Mouse (Mus musculus) olfactory bulb, adult 2 months (tissue): Measurements from ENCODE around the gene Speer4a. TPM values are rescaled to one million over a fixed set of nuclear protein-coding genes. Genes with fewer than 3 reads are reported as not detected.
"Not testable (repeated sequence)": the region's sequence is repeated elsewhere in the genome, so short reads cannot be mapped to it uniquely, and the experiment has no call there.

Source experiments
- H3K27ac ChIP-seq: fragments of 200-500 bp; 2 replicates; pipeline ENCODE4 v1.5.1; 2012; ENCODE audit warnings: low read depth, low read length; ENCODE audit not compliant: insufficient read depth
- H3K4me1 ChIP-seq: fragments of 200-500 bp; 2 replicates; pipeline ENCODE4 v1.6.1; 2012; ENCODE audit warnings: low read length; ENCODE audit not compliant: control insufficient read depth, insufficient read depth
- H3K4me3 ChIP-seq: fragments of 200-500 bp; 2 replicates; pipeline ENCODE4 v1.5.1; 2012; ENCODE audit warnings: mild to moderate bottlenecking, low read depth, low read length, moderate library complexity; ENCODE audit not compliant: insufficient read depth
- CTCF ChIP-seq: fragments of 200-500 bp; IDR thresholded peaks from 2 replicates; pipeline ENCODE4 v1.5.1; 2012; ENCODE audit warnings: low read depth, mild to moderate bottlenecking, low read length, moderate library complexity; ENCODE audit not compliant: insufficient read depth
- POLR2A ChIP-seq: fragments of 200-500 bp; IDR thresholded peaks from 2 replicates; pipeline ENCODE4 v1.6.1; 2012; ENCODE audit warnings: mild to moderate bottlenecking, low read depth, low read length, moderate library complexity; ENCODE audit not compliant: insufficient read depth
- WGBS: fragments of 180-500 bp; shearing (Covaris S2); methylation state at CpG from one replicate; pipeline ENCODE4 v1.1.7; 2018; 5-methylcytosine and 5-hydroxymethylcytosine counted together
- polyA plus RNA-seq: library from polyadenylated mRNA; stranded (reverse); fragments of >200 nt; gene quantifications from 2 replicates; pipeline ENCODE4 v1.2.4, GENCODE M21; 2012; ENCODE audit warnings: low replicate concordance; ENCODE audit not compliant: missing spikeins, insufficient read depth, insufficient read length

Speer4a gene
- polyA plus RNA-seq, result not detected in 2 replicates

- not testable (repeated sequence) for H3K4me3 ChIP-seq, H3K27ac ChIP-seq, H3K4me1 ChIP-seq
- WGBS, result 77% methylated on average over 2 of the region's 2 CpGs
These were observed at the start of gene Speer4a for GRCm38 (mm10) chr5:26039458-26039857. TSS of gene Speer4a (minus strand) at chr5:26039558.

- not testable (repeated sequence) for H3K4me3 ChIP-seq, H3K4me1 ChIP-seq, H3K27ac ChIP-seq
These were observed 39.7 kb upstream of the Speer4a start for GRCm38 (mm10) chr5:26079023-26079422.

- Histone ChIP-seq H3K4me1 (no peaks in the 10 kb centered on the region), H3K4me3 (no peak overlapping the region), H3K27ac (no peak overlapping the region)
- TF ChIP-seq POLR2A (no peak), CTCF (no peak)
- WGBS, result 91% methylated on average over 24 of the region's 24 CpGs
These were observed 31.4 kb upstream of the Speer4a start for GRCm38 (mm10) chr5:26070716-26071115.

DNA sequence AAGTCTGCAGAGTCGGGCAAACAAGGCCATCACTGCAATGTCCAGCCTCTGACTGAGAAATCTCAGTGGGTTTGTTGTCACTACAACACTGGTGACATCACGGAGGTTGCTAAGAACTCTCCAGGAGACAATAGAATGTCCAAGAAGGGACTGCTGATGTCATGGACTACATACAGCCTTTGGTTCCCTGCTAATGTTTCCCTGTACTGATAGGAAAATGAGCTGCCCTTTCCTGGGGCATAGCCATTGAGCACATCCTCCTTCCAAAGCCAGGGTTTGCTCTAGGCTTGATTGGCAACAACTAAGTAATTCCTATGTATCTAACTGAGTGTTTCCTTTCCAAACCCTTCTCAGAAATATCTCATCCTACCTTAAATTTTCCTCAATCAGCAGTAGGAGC, 19.1 kb upstream of the Speer4a start, which contains the start of gene Gm7347:
Gm7347 (minus strand) TSS at position 101 of the 400 bp plus-strand sequence.
- not testable (repeated sequence) for H3K4me3 ChIP-seq, H3K27ac ChIP-seq, H3K4me1 ChIP-seq
- no CpG with 5 or more reads among the region's 2 CpGs for WGBS

DNA sequence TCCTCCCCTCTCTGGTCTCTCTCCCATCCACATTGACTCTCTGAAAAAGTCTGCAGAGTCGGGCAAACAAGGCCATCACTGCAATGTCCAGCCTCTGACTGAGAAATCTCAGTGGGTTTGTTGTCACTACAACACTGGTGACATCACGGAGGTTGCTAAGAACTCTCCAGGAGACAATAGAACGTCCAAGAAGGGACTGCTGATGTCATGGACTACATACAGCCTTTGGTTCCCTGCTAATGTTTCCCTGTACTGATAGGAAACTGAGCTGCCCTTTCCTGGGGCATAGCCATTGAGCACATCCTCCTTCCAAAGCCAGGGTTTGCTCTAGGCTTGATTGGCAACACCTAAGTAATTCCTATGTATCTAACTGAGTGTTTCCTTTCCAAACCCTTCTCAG, 16.5 kb downstream of the Speer4a start, which contains the start of gene Gm5862:
Gm5862 (minus strand) TSS at position 101 of the 400 bp plus-strand sequence.
- WGBS, result no CpG with 5 or more reads among the region's 3 CpGs
- not testable (repeated sequence) for H3K4me3 ChIP-seq, H3K27ac ChIP-seq, H3K4me1 ChIP-seq

- H3K4me1 ChIP-seq, H3K4me3 ChIP-seq, H3K27ac ChIP-seq: not testable (repeated sequence)
- WGBS, result 64% methylated on average over 7 of the region's 7 CpGs
These were observed 31.7 kb downstream of the Speer4a start for GRCm38 (mm10) chr5:26007697-26008096.

- WGBS, result 20% methylated on average over 45 of the region's 45 CpGs
- H3K27ac ChIP-seq, H3K4me1 ChIP-seq: not testable (repeated sequence)
- H3K4me3 ChIP-seq, result peak overlapping the region; percentile 27
These were observed 32.2 kb downstream of the Speer4a start for GRCm38 (mm10) chr5:26006937-26007695.

DNA sequence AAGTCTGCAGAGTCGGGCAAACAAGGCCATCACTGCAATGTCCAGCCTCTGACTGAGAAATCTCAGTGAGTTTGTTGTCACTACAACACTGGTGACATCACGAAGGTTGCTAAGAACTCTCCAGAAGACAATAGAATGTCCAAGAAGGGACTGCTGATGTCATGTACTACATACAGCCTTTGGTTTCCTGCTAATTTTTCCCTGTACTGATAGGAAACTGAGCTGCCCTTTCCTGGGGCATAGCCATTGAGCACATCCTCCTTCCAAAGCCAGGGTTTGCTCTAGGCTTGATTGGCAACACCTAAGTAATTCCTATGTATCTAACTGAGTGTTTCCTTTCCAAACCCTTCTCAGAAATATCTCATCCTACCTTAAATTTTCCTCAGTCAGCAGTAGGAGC, 34.7 kb downstream of the Speer4a start, which contains the start of gene Gm1979:
Gm1979 (minus strand) TSS at position 101 of the 400 bp plus-strand sequence.
- WGBS, result 92% methylated on average over 1 of the region's 2 CpGs
- H3K27ac ChIP-seq, H3K4me1 ChIP-seq, H3K4me3 ChIP-seq: not testable (repeated sequence)

- not testable (repeated sequence) for H3K4me1 ChIP-seq, H3K4me3 ChIP-seq, H3K27ac ChIP-seq
- WGBS, result no CpG with 5 or more reads among the region's 3 CpGs
These were observed 50.8 kb downstream of the Speer4a start, which contains the start of gene Gm21698 for GRCm38 (mm10) chr5:25988550-25988949. TSS of gene Gm21698 (minus strand) at chr5:25988650.

Other genes with a start within 250 kb of the Speer4a start
- not detected in 2 replicates for gene Gm21663, start 97.2 kb downstream of the Speer4a start, polyA plus RNA-seq
- gene Gm21671, start 85.1 kb downstream of the Speer4a start, polyA plus RNA-seq, result not detected in 2 replicates
- not detected in 2 replicates for gene Gm21680, start 66.9 kb downstream of the Speer4a start, polyA plus RNA-seq
- gene Gm21698, start 50.9 kb downstream of the Speer4a start, polyA plus RNA-seq, result not detected in 2 replicates
- not detected in 2 replicates for gene Gm1979, start 34.8 kb downstream of the Speer4a start, polyA plus RNA-seq
- gene Gm5862, start 16.6 kb downstream of the Speer4a start, polyA plus RNA-seq, result not detected in 2 replicates
- gene Gm7347, start 19.0 kb upstream of the Speer4a start, polyA plus RNA-seq, result not detected in 2 replicates
- not detected in 2 replicates for gene Gm10471, start 49.7 kb upstream of the Speer4a start, polyA plus RNA-seq
- not detected in 2 replicates for gene 5031410I06Rik, start 65.8 kb upstream of the Speer4a start, polyA plus RNA-seq
- not detected in 2 replicates for gene Gm10220, start 81.9 kb upstream of the Speer4a start, polyA plus RNA-seq
- not detected in 2 replicates for gene Gm7361, start 218.1 kb upstream of the Speer4a start, polyA plus RNA-seq